Mouse (Mus musculus) mesoderm, embryonic 11.5 days (tissue): Measurements from ENCODE around the gene Rhog.
A peak's percentile ranks its signal among the peaks of the same experiment; 100 is the strongest.

Experiments
- DNase-seq: peaks from one replicate; pipeline ENCODE4 v3.0.0-alpha.2; 2012; ENCODE audit warnings: low read depth, low spot score

The Rhog gene

GRCm38 (mm10) chr7:102250631-102251214, 5.1 kb downstream of the Rhog start:
- DNase-seq, result peak; percentile 87

- DNase-seq, result peak; percentile 70
These were observed 5.8 kb downstream of the Rhog start for GRCm38 (mm10) chr7:102249896-102250630.

- DNase-seq, result no peak
These were observed 6.3 kb downstream of the Rhog start for GRCm38 (mm10) chr7:102249531-102249895.

- no peak for DNase-seq
These were observed 7.0 kb downstream of the Rhog start for GRCm38 (mm10) chr7:102248691-102249404.

GRCm38 (mm10) chr7:102246956-102247797, 8.7 kb downstream of the Rhog start:
- DNase-seq, result no peak

- DNase-seq, result no peak
These were observed 9.6 kb downstream of the Rhog start for GRCm38 (mm10) chr7:102246265-102246664.

- no peak for DNase-seq
These were observed 10.1 kb downstream of the Rhog start for GRCm38 (mm10) chr7:102245775-102246174.

- no peak for DNase-seq
These were observed 10.9 kb downstream of the Rhog start for GRCm38 (mm10) chr7:102244782-102245535.

GRCm38 (mm10) chr7:102243870-102244269, 12.0 kb downstream of the Rhog start:
- DNase-seq, result no peak

- no peak for DNase-seq
These were observed 12.9 kb downstream of the Rhog start for GRCm38 (mm10) chr7:102242917-102243316.

GRCm38 (mm10) chr7:102242371-102242770, 13.5 kb downstream of the Rhog start:
- DNase-seq, result no peak

GRCm38 (mm10) chr7:102239591-102239990, 16.3 kb downstream of the Rhog start:
- no peak for DNase-seq

GRCm38 (mm10) chr7:102238686-102239286, 17.1 kb downstream of the Rhog start:
- DNase-seq, result no peak

- DNase-seq, result no peak
These were observed 22.8 kb downstream of the Rhog start for GRCm38 (mm10) chr7:102233059-102233458.

GRCm38 (mm10) chr7:102229814-102230213, 26.0 kb downstream of the Rhog start:
- no peak for DNase-seq

- no peak for DNase-seq
These were observed 27.7 kb downstream of the Rhog start for GRCm38 (mm10) chr7:102228049-102228670.

- no peak for DNase-seq
These were observed 29.8 kb downstream of the Rhog start for GRCm38 (mm10) chr7:102226051-102226450.

- no peak for DNase-seq
These were observed 31.7 kb downstream of the Rhog start for GRCm38 (mm10) chr7:102223883-102224738.

- DNase-seq, result peak; percentile 65
These were observed 32.9 kb downstream of the Rhog start for GRCm38 (mm10) chr7:102222830-102223556.
